Mouse (Mus musculus) hindbrain, embryonic 15.5 days (tissue): Measurements from ENCODE around the gene Tspan5. TPM values are rescaled to one million over a fixed set of nuclear protein-coding genes. Genes with fewer than 3 reads are reported as not detected.

ENCODE experiments used
- ATAC-seq: fragments of 200-750 bp; cut with Nextera tagmentation; 2 replicates; pipeline ENCODE4 v1.8.0; 2017; ENCODE audit warnings: low read depth, moderate number of reproducible peaks, moderate TSS enrichment; ENCODE audit not compliant: low FRiP score
- H3K27ac ChIP-seq: fragments of 300-500 bp; sonication (generic); replicated peaks from 2 replicates; pipeline ENCODE4 v1.5.1; 2015; ENCODE audit warnings: mild to moderate bottlenecking, inconsistent platforms
- H3K27me3 ChIP-seq: fragments of 300-500 bp; sonication (generic); 2 replicates; pipeline ENCODE4 v1.6.1; 2015; ENCODE audit warnings: control low read depth, inconsistent platforms
- H3K36me3 ChIP-seq: fragments of 300-500 bp; sonication (generic); 2 replicates; pipeline ENCODE4 v1.6.1; 2015; ENCODE audit warnings: control low read depth, inconsistent platforms
- H3K4me1 ChIP-seq: fragments of 300-500 bp; sonication (generic); replicated peaks from 2 replicates; pipeline ENCODE4 v1.6.1; 2015; ENCODE audit warnings: control low read depth, inconsistent platforms
- H3K4me2 ChIP-seq: fragments of 300-500 bp; sonication (generic); 2 replicates; pipeline ENCODE4 v1.6.1; 2015; ENCODE audit warnings: moderate library complexity, mild to moderate bottlenecking, inconsistent platforms
- H3K4me3 ChIP-seq: fragments of 300-500 bp; sonication (generic); 2 replicates; pipeline ENCODE4 v1.5.1; 2015; ENCODE audit warnings: mild to moderate bottlenecking, inconsistent platforms
- H3K9ac ChIP-seq: fragments of 300-500 bp; sonication (generic); 2 replicates; pipeline ENCODE4 v1.6.1; 2015; ENCODE audit warnings: inconsistent platforms
- H3K9me3 ChIP-seq: fragments of 300-500 bp; sonication (generic); 2 replicates; pipeline ENCODE4 v1.6.1; 2016; ENCODE audit warnings: control low read depth, inconsistent platforms
- WGBS: fragments of 180-500 bp; shearing (Covaris S2); methylation state at CpG from one replicate; pipeline ENCODE4 v1.1.7; 2015; 5-methylcytosine and 5-hydroxymethylcytosine counted together
- polyA plus RNA-seq: library from polyadenylated mRNA; unstranded; fragments of >200 nt; fragmentation: Nextera tagmentation; extraction: Ambion mirVana; gene quantifications from 2 replicates; pipeline ENCODE4 v1.2.1, GENCODE M21; 2015

Gene Tspan5
- polyA plus RNA-seq, 1 experiment from 2014 or later, result 104 TPM

- H3K27ac ChIP-seq, result peak overlapping the region; percentile 62
- peaks cover 81% of the 10 kb centered on the region for H3K4me1 ChIP-seq
- no peak for ATAC-seq
- no peak overlapping the region for H3K4me2 ChIP-seq
- 54% methylated on average over 6 of the region's 6 CpGs for WGBS
- no peak overlapping the region for H3K9ac ChIP-seq
- no peaks in the 10 kb centered on the region for H3K27me3 ChIP-seq
- no peaks in the 10 kb centered on the region for H3K9me3 ChIP-seq
- H3K4me3 ChIP-seq, result no peak overlapping the region
- no peaks in the 10 kb centered on the region for H3K36me3 ChIP-seq
Measured at GRCm38 (mm10) chr3:138858649-138859048, 116.7 kb downstream of the Tspan5 start.

GRCm38 (mm10) chr3:138859166-138859565, 117.2 kb downstream of the Tspan5 start:
- Histone ChIP-seq H3K36me3 (no peaks in the 10 kb centered on the region), H3K4me3 (no peak overlapping the region), H3K9me3 (no peaks in the 10 kb centered on the region), H3K4me1 (peaks cover 76% of the 10 kb centered on the region), H3K4me2 (no peak overlapping the region), H3K27ac (peak overlapping the region; percentile 62), H3K9ac (no peak overlapping the region), H3K27me3 (no peaks in the 10 kb centered on the region)
- 47% methylated on average over 8 of the region's 8 CpGs for WGBS
- ATAC-seq, result no peak

- 15% methylated on average over 8 of the region's 8 CpGs for WGBS
- Histone ChIP-seq H3K36me3 (no peaks in the 10 kb centered on the region), H3K9ac (no peak overlapping the region), H3K27me3 (no peaks in the 10 kb centered on the region), H3K27ac (peak overlapping the region; percentile 62), H3K9me3 (no peaks in the 10 kb centered on the region), H3K4me1 (peaks cover 70% of the 10 kb centered on the region), H3K4me2 (peak overlapping the region; percentile 10; the same call in 1 of the 2 replicates), H3K4me3 (no peak overlapping the region)
- peak; percentile 52 for ATAC-seq
Measured at GRCm38 (mm10) chr3:138859666-138860065, 117.7 kb downstream of the Tspan5 start.

- H3K4me1 ChIP-seq, result peaks cover 64% of the 10 kb centered on the region
- peak overlapping the region; percentile 41; the same call in 1 of the 2 replicates for H3K27ac ChIP-seq
- H3K36me3 ChIP-seq, result no peaks in the 10 kb centered on the region
- no peaks in the 10 kb centered on the region for H3K9me3 ChIP-seq
- no peak overlapping the region for H3K9ac ChIP-seq
- H3K4me3 ChIP-seq, result no peak overlapping the region
- no peaks in the 10 kb centered on the region for H3K27me3 ChIP-seq
- ATAC-seq, result no peak
- whole genome bisulfite sequencing, result 70% methylated on average over 11 of the region's 11 CpGs
- no peak overlapping the region for H3K4me2 ChIP-seq
Measured at GRCm38 (mm10) chr3:138860257-138860760, 118.3 kb downstream of the Tspan5 start.

GRCm38 (mm10) chr3:138861032-138861431, 119.0 kb downstream of the Tspan5 start:
- 36% methylated on average over 9 of the region's 9 CpGs for WGBS
- H3K27ac ChIP-seq, result no peak overlapping the region

GRCm38 (mm10) chr3:138861589-138861988, 119.6 kb downstream of the Tspan5 start:
- no peak for ATAC-seq
- Histone ChIP-seq H3K9me3 (no peaks in the 10 kb centered on the region), H3K27ac (no peak overlapping the region), H3K4me2 (no peak overlapping the region), H3K36me3 (no peaks in the 10 kb centered on the region), H3K27me3 (no peaks in the 10 kb centered on the region), H3K4me3 (no peak overlapping the region), H3K4me1 (peaks cover 52% of the 10 kb centered on the region), H3K9ac (no peak overlapping the region)
- WGBS, result 55% methylated on average over 3 of the region's 3 CpGs

More at GRCm38 (mm10) chr3:138861032-138861431, 119.0 kb downstream of the Tspan5 start:
- Histone ChIP-seq H3K36me3 (no peaks in the 10 kb centered on the region), H3K4me3 (no peak overlapping the region), H3K4me1 (peaks cover 57% of the 10 kb centered on the region), H3K4me2 (no peak overlapping the region), H3K9me3 (no peaks in the 10 kb centered on the region), H3K9ac (no peak overlapping the region), H3K27me3 (no peaks in the 10 kb centered on the region)
- ATAC-seq, result no peak

- H3K27me3 ChIP-seq, result no peaks in the 10 kb centered on the region
- WGBS, result 75% methylated on average over 12 of the region's 12 CpGs
Measured at GRCm38 (mm10) chr3:138864166-138864648, 122.2 kb downstream of the Tspan5 start.

GRCm38 (mm10) chr3:138865271-138865670, 123.3 kb downstream of the Tspan5 start:
- no peaks in the 10 kb centered on the region for H3K9me3 ChIP-seq
- no peak overlapping the region for H3K9ac ChIP-seq
- WGBS, result 62% methylated on average over 5 of the region's 5 CpGs
- no peak overlapping the region for H3K4me2 ChIP-seq
- peaks cover 21% of the 10 kb centered on the region for H3K4me1 ChIP-seq
- H3K36me3 ChIP-seq, result no peaks in the 10 kb centered on the region
- H3K4me3 ChIP-seq, result no peak overlapping the region
- no peak for ATAC-seq
- no peak overlapping the region for H3K27ac ChIP-seq
- no peaks in the 10 kb centered on the region for H3K27me3 ChIP-seq

More at GRCm38 (mm10) chr3:138864166-138864648, 122.2 kb downstream of the Tspan5 start:
- Histone ChIP-seq H3K4me1 (peaks cover 31% of the 10 kb centered on the region), H3K4me2 (no peak overlapping the region), H3K9me3 (no peaks in the 10 kb centered on the region), H3K4me3 (no peak overlapping the region), H3K36me3 (no peaks in the 10 kb centered on the region), H3K9ac (no peak overlapping the region), H3K27ac (no peak overlapping the region)
- no peak for ATAC-seq

GRCm38 (mm10) chr3:138867149-138867848, 125.3 kb downstream of the Tspan5 start:
- no peaks in the 10 kb centered on the region for H3K9me3 ChIP-seq

GRCm38 (mm10) chr3:138868409-138868808, 126.4 kb downstream of the Tspan5 start:
- Histone ChIP-seq H3K27me3 (no peaks in the 10 kb centered on the region), H3K4me2 (no peak overlapping the region), H3K36me3 (no peaks in the 10 kb centered on the region; the same call in 1 of the 2 replicates), H3K9ac (no peak overlapping the region), H3K4me3 (no peak overlapping the region), H3K4me1 (peaks cover 6% of the 10 kb centered on the region; the same call in 1 of the 2 replicates), H3K9me3 (no peaks in the 10 kb centered on the region), H3K27ac (no peak overlapping the region)
- ATAC-seq, result no peak
- 74% methylated on average over 13 of the region's 13 CpGs for WGBS

More at GRCm38 (mm10) chr3:138867149-138867848, 125.3 kb downstream of the Tspan5 start:
- Histone ChIP-seq H3K4me2 (no peak overlapping the region), H3K27me3 (no peaks in the 10 kb centered on the region), H3K36me3 (no peaks in the 10 kb centered on the region), H3K9ac (no peak overlapping the region), H3K27ac (no peak overlapping the region), H3K4me3 (no peak overlapping the region), H3K4me1 (peaks cover 6% of the 10 kb centered on the region; the same call in 1 of the 2 replicates)
- WGBS, result 62% methylated on average over 16 of the region's 16 CpGs
- ATAC-seq, result no peak

GRCm38 (mm10) chr3:138875282-138875681, 133.3 kb downstream of the Tspan5 start:
- Histone ChIP-seq H3K9ac (no peak overlapping the region), H3K27ac (no peak overlapping the region), H3K4me1 (peaks cover 10% of the 10 kb centered on the region; the same call in 1 of the 2 replicates), H3K9me3 (no peaks in the 10 kb centered on the region), H3K4me2 (no peak overlapping the region), H3K4me3 (no peak overlapping the region), H3K27me3 (no peaks in the 10 kb centered on the region), H3K36me3 (peaks cover 3% of the 10 kb centered on the region; the same call in 1 of the 2 replicates)
- peak; percentile 33; the same call in 1 of the 2 replicates for ATAC-seq
- WGBS, result 82% methylated on average over 7 of the region's 7 CpGs

- Histone ChIP-seq H3K9me3 (no peaks in the 10 kb centered on the region), H3K27ac (no peak overlapping the region), H3K27me3 (no peaks in the 10 kb centered on the region), H3K4me3 (no peak overlapping the region), H3K36me3 (peaks cover 3% of the 10 kb centered on the region; the same call in 1 of the 2 replicates), H3K4me1 (peaks cover 10% of the 10 kb centered on the region; the same call in 1 of the 2 replicates), H3K4me2 (no peak overlapping the region), H3K9ac (no peak overlapping the region)
- WGBS, result 90% methylated on average over 6 of the region's 6 CpGs
- no peak for ATAC-seq
Measured at GRCm38 (mm10) chr3:138875936-138876335, 133.9 kb downstream of the Tspan5 start.
